Mouse (Mus musculus) hindbrain, postnatal 0 days (tissue): ENCODE measurements at regions not wholly inside any gene's neighbourhood (a gene's known extent, or its start where the extent isn't known, plus 50 kb on each side); places are given as distances from the start of the nearest gene placed in this dataset.
"Not testable (repeated sequence)": the region's sequence is repeated elsewhere in the genome, so short reads cannot be mapped to it uniquely, and the experiment has no call there.

ENCODE experiments used
- ATAC-seq: fragments of 200-750 bp; cut with Nextera tagmentation; 2 replicates; pipeline ENCODE4 v1.8.0; 2017; ENCODE audit warnings: mild to moderate bottlenecking, moderate TSS enrichment, moderate library complexity
- DNase-seq: peaks from one replicate; pipeline ENCODE4 v3.0.0-alpha.2; 2015; ENCODE audit warnings: low spot score
- H3K27ac ChIP-seq: fragments of 300-500 bp; sonication (generic); 2 replicates; pipeline ENCODE4 v1.5.1; 2014; ENCODE audit warnings: mild to moderate bottlenecking
- H3K27me3 ChIP-seq: fragments of 300-500 bp; sonication (generic); 2 replicates; pipeline ENCODE4 v1.6.1; 2014; ENCODE audit warnings: low read length, mixed read lengths; ENCODE audit not compliant: insufficient read depth
- H3K36me3 ChIP-seq: fragments of 300-500 bp; sonication (generic); 2 replicates; pipeline ENCODE4 v1.6.1; 2014; ENCODE audit warnings: low read length, mixed read lengths; ENCODE audit not compliant: insufficient read depth
- H3K4me1 ChIP-seq: fragments of 300-500 bp; sonication (generic); 2 replicates; pipeline ENCODE4 v1.6.1; 2014; ENCODE audit warnings: antibody characterized with exemption, low read length, mixed read lengths; ENCODE audit not compliant: insufficient read depth
- H3K4me2 ChIP-seq: fragments of 300-500 bp; sonication (generic); 2 replicates; pipeline ENCODE4 v1.6.1; 2014; ENCODE audit warnings: low read depth, mild to moderate bottlenecking, low read length, moderate library complexity, mixed read lengths
- H3K4me3 ChIP-seq: fragments of 300-500 bp; sonication (generic); 2 replicates; pipeline ENCODE4 v1.5.1; 2014; ENCODE audit warnings: low read length
- H3K9ac ChIP-seq: fragments of 300-500 bp; sonication (generic); replicated peaks from 2 replicates; pipeline ENCODE4 v1.6.1; 2014; ENCODE audit warnings: mild to moderate bottlenecking, low read length, moderate library complexity, mixed read lengths
- H3K9me3 ChIP-seq: fragments of 300-500 bp; sonication (generic); 2 replicates; pipeline ENCODE4 v1.6.1; 2016; ENCODE audit warnings: low read length, mixed read lengths
- CTCF ChIP-seq: IDR thresholded peaks from 2 replicates; pipeline ENCODE4 v1.5.1; 2016; ENCODE audit warnings: antibody characterized with exemption, control low read depth, low read depth
- WGBS: fragments of 180-500 bp; shearing (Covaris S2); extraction: QIAGEN DNeasy Blood & Tissue Kit; methylation state at CpG from one replicate; pipeline ENCODE4 v1.1.7; 2014; 5-methylcytosine and 5-hydroxymethylcytosine counted together

- Histone ChIP-seq H3K4me1 (no peaks in the 10 kb centered on the region), H3K27ac (no peak overlapping the region), H3K9me3 (no peaks in the 10 kb centered on the region), H3K36me3 (no peaks in the 10 kb centered on the region), H3K27me3 (no peaks in the 10 kb centered on the region), H3K4me2 (no peak overlapping the region), H3K4me3 (no peak overlapping the region), H3K9ac (no peak overlapping the region)
- no peak for TF ChIP-seq CTCF
- WGBS: 38% methylated on average over 3 of the region's 3 CpGs
- no peak for ATAC-seq
- DNase-seq: peak; percentile 34
These were observed 156.0 kb downstream of the Cbln4 start for GRCm38 (mm10) chr2:171887306-171887705.

GRCm38 (mm10) chr2:171879238-171879960, 163.9 kb downstream of the Cbln4 start:
- not testable (repeated sequence) for H3K4me3 ChIP-seq, H3K9me3 ChIP-seq, H3K27ac ChIP-seq, H3K9ac ChIP-seq, ATAC-seq, H3K4me1 ChIP-seq, H3K27me3 ChIP-seq, H3K4me2 ChIP-seq, H3K36me3 ChIP-seq, DNase-seq
- 73% methylated on average over 8 of the region's 8 CpGs for WGBS

- Histone ChIP-seq H3K4me2 (no peak overlapping the region), H3K9ac (no peak overlapping the region), H3K27me3 (no peaks in the 10 kb centered on the region), H3K36me3 (no peaks in the 10 kb centered on the region), H3K27ac (no peak overlapping the region), H3K9me3 (no peaks in the 10 kb centered on the region), H3K4me1 (no peaks in the 10 kb centered on the region), H3K4me3 (no peak overlapping the region)
- ATAC-seq: no peak
- no peak for DNase-seq
- no peak for TF ChIP-seq CTCF
- WGBS: 85% methylated on average over 3 of the region's 3 CpGs
These were observed 175.7 kb downstream of the Cbln4 start for GRCm38 (mm10) chr2:171867550-171867949.

- 77% methylated on average over 8 of the region's 8 CpGs for WGBS
- Histone ChIP-seq H3K9ac (no peak overlapping the region), H3K4me3 (no peak overlapping the region), H3K36me3 (no peaks in the 10 kb centered on the region), H3K27me3 (no peaks in the 10 kb centered on the region), H3K4me2 (no peak overlapping the region), H3K27ac (no peak overlapping the region), H3K9me3 (no peaks in the 10 kb centered on the region), H3K4me1 (no peaks in the 10 kb centered on the region)
- TF ChIP-seq CTCF: no peak
- no peak for ATAC-seq
- DNase-seq: no peak
These were observed 178.8 kb downstream of the Cbln4 start for GRCm38 (mm10) chr2:171864376-171864965.

GRCm38 (mm10) chr2:171862626-171863025, 180.6 kb downstream of the Cbln4 start:
- Histone ChIP-seq H3K4me2 (no peak overlapping the region), H3K4me3 (no peak overlapping the region), H3K36me3 (no peaks in the 10 kb centered on the region), H3K4me1 (no peaks in the 10 kb centered on the region), H3K27me3 (no peaks in the 10 kb centered on the region), H3K9me3 (no peaks in the 10 kb centered on the region), H3K9ac (no peak overlapping the region), H3K27ac (no peak overlapping the region)
- ATAC-seq (no peak), DNase-seq (no peak)
- 83% methylated on average over 2 of the region's 2 CpGs for WGBS
- TF ChIP-seq CTCF: no peak

GRCm38 (mm10) chr2:171858894-171859293, 184.4 kb downstream of the Cbln4 start:
- ATAC-seq: no peak
- H3K9ac ChIP-seq: no peak overlapping the region
- no peak for TF ChIP-seq CTCF
- no peaks in the 10 kb centered on the region for H3K9me3 ChIP-seq
- 0 out of 2 replicates have a peak, but pooled peaks cover 3% of the 10 kb centered on the region for H3K4me1 ChIP-seq
- DNase-seq: no peak
- no peak overlapping the region for H3K27ac ChIP-seq
- H3K4me2 ChIP-seq: no peak overlapping the region
- no peaks in the 10 kb centered on the region for H3K36me3 ChIP-seq
- WGBS: 79% methylated on average over 5 of the region's 5 CpGs
- H3K4me3 ChIP-seq: no peak overlapping the region
- H3K27me3 ChIP-seq: no peaks in the 10 kb centered on the region

- H3K4me2 ChIP-seq: no peak overlapping the region
- no peak overlapping the region for H3K4me3 ChIP-seq
- H3K4me1 ChIP-seq: 0 out of 2 replicates have a peak, but pooled peaks cover 3% of the 10 kb centered on the region
- 27% methylated on average over 8 of the region's 8 CpGs for WGBS
- H3K36me3 ChIP-seq: no peaks in the 10 kb centered on the region
- H3K9me3 ChIP-seq: no peaks in the 10 kb centered on the region
- no peak overlapping the region for H3K27ac ChIP-seq
- H3K27me3 ChIP-seq: no peaks in the 10 kb centered on the region
- no peak for TF ChIP-seq CTCF
- DNase-seq (peak; percentile 77), ATAC-seq (peak; percentile 87)
- no peak overlapping the region for H3K9ac ChIP-seq
These were observed 186.8 kb downstream of the Cbln4 start for GRCm38 (mm10) chr2:171856491-171856890.
